ENCODE assay signal across 28 mouse cellular contexts in the genomic region with DNA sequence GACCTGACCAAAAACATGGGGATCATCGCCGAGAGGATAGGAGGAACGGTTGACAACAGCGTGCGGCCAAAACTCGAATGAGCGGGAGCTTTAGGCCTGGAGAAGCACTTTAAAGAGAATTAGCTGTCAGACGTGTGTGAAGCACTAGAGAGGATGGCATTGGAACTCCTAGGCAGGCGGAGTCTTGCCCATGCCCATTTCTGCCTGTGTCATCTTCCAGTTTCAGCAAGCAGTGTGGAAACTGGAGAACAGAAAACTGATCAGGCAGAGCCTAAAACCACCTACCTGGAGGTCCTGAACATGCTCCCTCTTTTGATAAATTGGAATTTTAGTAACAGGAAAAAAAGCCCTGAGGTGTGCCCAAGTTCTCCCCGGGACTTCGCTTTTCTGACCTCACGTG.
"Had no signal": no experiment of that assay in that cellular context is flagged by ENCODE, and none has a peak within 500 bp of the region (broad histone marks: within the 10 kb centered on the region; RNA-seq: fewer than 3 reads in every experiment).

No protein-coding gene starts in this region.

- H3K27me3 ChIP-seq: embryonic facial prominence, embryonic 12.5 days; embryonic facial prominence, embryonic 13.5 days; embryonic facial prominence, embryonic 15.5 days; forebrain, embryonic 12.5 days; forebrain, embryonic 13.5 days; forebrain, embryonic 15.5 days had no signal

- H3K27ac ChIP-seq: embryonic facial prominence, embryonic 10.5 days; embryonic facial prominence, embryonic 12.5 days; embryonic facial prominence, embryonic 13.5 days; embryonic facial prominence, embryonic 15.5 days; forebrain, embryonic 10.5 days; forebrain, embryonic 12.5 days; forebrain, embryonic 13.5 days; forebrain, embryonic 15.5 days; gastrocnemius, adult 2 months; heart, adult 2 months had no signal

- H3K9me3 ChIP-seq: embryonic facial prominence, embryonic 10.5 days; embryonic facial prominence, embryonic 12.5 days; embryonic facial prominence, embryonic 13.5 days; embryonic facial prominence, embryonic 15.5 days; forebrain, embryonic 10.5 days; forebrain, embryonic 12.5 days; forebrain, embryonic 13.5 days; forebrain, embryonic 15.5 days had no signal

- H3K4me2 ChIP-seq: embryonic facial prominence, embryonic 12.5 days; embryonic facial prominence, embryonic 13.5 days; embryonic facial prominence, embryonic 15.5 days; forebrain, embryonic 12.5 days; forebrain, embryonic 13.5 days; forebrain, embryonic 15.5 days had no signal

- DNase-seq: cerebellum, adult 2 months; cerebellum, adult 8-10 months; cerebellum, adult 9-10 months; cerebellum, adult 9-11 months; cerebellum, postnatal 10 days; cerebellum, postnatal 14 days; cerebellum, postnatal 25 days; cerebellum, postnatal 36 days; embryo, embryonic 11 days; forebrain, postnatal 0 days; gastrocnemius, adult 2 months; gastrocnemius, postnatal 10 days; gastrocnemius, postnatal 14 days; gastrocnemius, postnatal 25 days; gastrocnemius, postnatal 36 days; heart, adult 18-20 months; heart, adult 2 months had no signal

- H3K4me3 ChIP-seq: embryonic facial prominence, embryonic 10.5 days; embryonic facial prominence, embryonic 12.5 days; embryonic facial prominence, embryonic 13.5 days; embryonic facial prominence, embryonic 15.5 days; erythroblast, embryonic 14.5 days; forebrain, embryonic 10.5 days; forebrain, embryonic 12.5 days; forebrain, embryonic 13.5 days; forebrain, embryonic 15.5 days; gastrocnemius, adult 2 months; heart, adult 2 months had no signal

- H3K9ac ChIP-seq: embryonic facial prominence, embryonic 12.5 days; embryonic facial prominence, embryonic 13.5 days; embryonic facial prominence, embryonic 15.5 days; forebrain, embryonic 12.5 days; forebrain, embryonic 13.5 days; forebrain, embryonic 15.5 days; forebrain, postnatal 0 days had no signal

- H3K4me1 ChIP-seq: forebrain, embryonic 12.5 days; forebrain, embryonic 13.5 days; forebrain, embryonic 15.5 days had no signal

- ATAC-seq: forebrain, embryonic 13.5 days; forebrain, embryonic 14.5 days; forebrain, embryonic 15.5 days; forebrain, embryonic 16.5 days; forebrain, postnatal 0 days had no signal
